ENCODE assay signal across 33 mouse cellular contexts in genomic region chr11:50192278-50192677, GRCm38 (mm10). TPM values are rescaled to one million over a fixed set of nuclear protein-coding genes. Genes with fewer than 3 reads are reported as not detected.
"Had no signal": no experiment of that assay in that cellular context is flagged by ENCODE, and none has a peak within 500 bp of the region (broad histone marks: within the 10 kb centered on the region; RNA-seq: fewer than 3 reads in every experiment).

No protein-coding gene starts in this region.

- H3K27ac ChIP-seq: heart, embryonic 13.5 days; hindbrain, embryonic 10.5 days; hindbrain, embryonic 12.5 days; hindbrain, embryonic 13.5 days; hindbrain, embryonic 14.5 days; hindbrain, embryonic 15.5 days; hindbrain, postnatal 0 days; intestine, embryonic 15.5 days; kidney, embryonic 15.5 days; layer of hippocampus, adult 2 months; left cerebral cortex, adult 2 months had no signal

- DNase-seq: heart, postnatal 10 days; heart, postnatal 14 days; heart, postnatal 36 days; heart, postnatal 4 days; kidney, adult 11 months; kidney, adult 18-20 months; kidney, adult 2 months; kidney, adult 8-10 months; kidney, adult 9 months; kidney, postnatal 10 days; kidney, postnatal 14 days; kidney, postnatal 25 days; kidney, postnatal 36 days; kidney, postnatal 4 days; layer of hippocampus, adult 9-11 months; layer of hippocampus, postnatal 36 days had no signal

- ATAC-seq: hindbrain, embryonic 16.5 days; hindbrain, postnatal 0 days; inflammation-experienced regulatory T-cells, adult 6 months; intestine, embryonic 15.5 days; intestine, embryonic 16.5 days; intestine, postnatal 0 days had no signal

- H3K36me3 ChIP-seq: intestine, embryonic 15.5 days had no signal

- H3K4me3 ChIP-seq: heart, embryonic 12.5 days; heart, embryonic 13.5 days; heart, embryonic 15.5 days; hindbrain, embryonic 10.5 days; hindbrain, embryonic 12.5 days; hindbrain, embryonic 13.5 days; hindbrain, embryonic 15.5 days; intestine, embryonic 15.5 days; kidney, embryonic 15.5 days; layer of hippocampus, adult 2 months; left cerebral cortex, adult 2 months had no signal

- H3K4me1 ChIP-seq: heart, embryonic 12.5 days; heart, embryonic 15.5 days; hindbrain, embryonic 10.5 days; hindbrain, embryonic 12.5 days; hindbrain, embryonic 13.5 days; hindbrain, embryonic 15.5 days; intestine, embryonic 15.5 days; kidney, embryonic 15.5 days had no signal

- H3K9ac ChIP-seq: heart, embryonic 12.5 days; heart, embryonic 13.5 days; heart, embryonic 15.5 days; hindbrain, embryonic 12.5 days; hindbrain, embryonic 13.5 days; hindbrain, embryonic 14.5 days; hindbrain, embryonic 15.5 days; intestine, embryonic 15.5 days; kidney, embryonic 15.5 days had no signal

- H3K27me3 ChIP-seq: heart, embryonic 12.5 days; heart, embryonic 13.5 days; heart, embryonic 15.5 days; hindbrain, embryonic 12.5 days; hindbrain, embryonic 13.5 days; hindbrain, embryonic 15.5 days; intestine, embryonic 15.5 days; kidney, embryonic 15.5 days had no signal

- H3K4me2 ChIP-seq: heart, embryonic 12.5 days; heart, embryonic 13.5 days; heart, embryonic 15.5 days; hindbrain, embryonic 12.5 days; hindbrain, embryonic 13.5 days; hindbrain, embryonic 14.5 days; hindbrain, embryonic 15.5 days; intestine, embryonic 15.5 days; kidney, embryonic 15.5 days had no signal

- H3K9me3 ChIP-seq: heart, embryonic 12.5 days; heart, embryonic 13.5 days; heart, embryonic 15.5 days; hindbrain, embryonic 10.5 days; hindbrain, embryonic 12.5 days; hindbrain, embryonic 13.5 days; hindbrain, embryonic 15.5 days; intestine, embryonic 15.5 days; kidney, embryonic 15.5 days had no signal

RNA-seq across cellular contexts. Expression of gene Ltc4s, which starts 46.1 kb away (rescaled TPM):
- polyA plus RNA-seq: inflammation-experienced regulatory T-cells, adult 6 months had no signal
